Mouse (Mus musculus): Measurements from ENCODE around the gene Zfp865. TPM values are rescaled to one million over a fixed set of nuclear protein-coding genes. Genes with fewer than 3 reads are reported as not detected.
"Not testable (repeated sequence)": the region's sequence is repeated elsewhere in the genome, so short reads cannot be mapped to it uniquely, and the experiment has no call there.

The Zfp865 gene
- polyA plus RNA-seq, 1 experiment from 2014 or later = 7.3 TPM

DNA sequence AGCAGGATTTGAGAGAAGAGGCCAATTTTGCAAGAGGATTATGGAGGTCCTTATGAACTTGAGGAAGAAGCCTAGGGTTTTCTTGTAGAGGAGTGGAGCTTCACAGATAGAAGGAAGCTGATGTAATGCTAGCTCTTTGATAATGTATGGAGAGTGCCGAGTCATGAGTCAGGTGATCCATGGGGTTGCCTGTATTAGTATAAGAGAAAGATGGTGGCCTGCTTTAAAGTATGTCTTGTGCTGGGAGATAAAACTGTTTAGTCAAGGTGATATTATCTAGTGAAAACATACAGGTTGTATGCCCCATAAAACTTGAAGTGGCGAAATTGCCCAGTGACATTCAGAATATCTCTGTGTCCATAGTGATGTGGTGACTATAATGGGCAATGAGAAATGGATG is 56.8 kb downstream of the Zfp865 start:
- Histone ChIP-seq H3K4me1 (replicated peaks; ENCODE audit: control insufficient read depth, insufficient read depth, low read length) (no peaks in the 10 kb centered on the region), H3K27ac (ENCODE audit: low read depth, low read length) (no peak overlapping the region), H3K9me3 (ENCODE audit: control insufficient read depth, low read length) (no peaks in the 10 kb centered on the region), H3K36me3 (ENCODE audit: control insufficient read depth, insufficient read depth, low read length) (peaks cover 28% of the 10 kb centered on the region), H3K4me2 (ENCODE audit: low read depth, low read length, severe bottlenecking) (no peak overlapping the region), H3K4me3 (ENCODE audit: low read depth, low read length) (no peak overlapping the region), H3K9ac (ENCODE audit: low read length) (no peak overlapping the region), H3K27me3 (ENCODE audit: control insufficient read depth, insufficient read depth, low read length) (no peaks in the 10 kb centered on the region)
- no peak for ATAC-seq (replicated peaks; ENCODE audit: low FRiP score)
- WGBS = 92% methylated on average over 2 of the region's 2 CpGs
- no peak for DNase-seq (ENCODE audit: low spot score)

DNA sequence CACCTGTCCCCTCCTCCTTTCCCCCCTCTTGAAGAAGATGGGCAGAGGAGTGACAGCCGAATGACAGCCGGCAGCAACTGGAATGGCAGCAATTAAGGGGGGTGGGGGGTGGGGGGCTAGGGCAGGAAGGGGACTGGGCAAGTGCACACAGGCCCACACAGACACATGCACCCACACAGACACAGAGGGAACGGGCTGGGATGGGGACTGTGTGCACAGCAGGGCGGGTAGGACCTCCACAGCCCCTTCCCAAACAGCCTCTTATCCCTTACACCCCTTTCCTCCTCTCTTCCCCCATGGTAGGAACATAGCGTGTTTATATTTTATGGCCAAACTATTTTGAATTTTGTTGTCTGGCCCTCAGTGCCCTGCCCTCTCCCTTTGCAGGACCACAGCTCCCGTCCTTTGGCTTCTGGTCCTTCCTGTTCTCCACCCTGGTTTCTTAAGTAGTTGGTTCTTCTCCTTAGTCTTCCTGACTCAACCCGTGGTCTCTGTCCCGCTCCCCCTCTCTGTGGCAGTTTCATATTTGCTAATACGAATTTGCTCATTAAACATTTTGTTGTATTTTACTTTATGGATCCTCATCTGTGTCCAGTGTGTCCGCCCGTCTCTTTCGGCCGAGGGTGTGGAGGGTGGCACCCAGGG is 59.3 kb downstream of the Zfp865 start:
- 54% methylated on average over 10 of the region's 13 CpGs for WGBS
- not testable (repeated sequence) for H3K9me3 ChIP-seq (ENCODE audit: control insufficient read depth, low read length); DNase-seq (ENCODE audit: low spot score); H3K4me1 ChIP-seq (replicated peaks; ENCODE audit: control insufficient read depth, insufficient read depth, low read length); H3K27me3 ChIP-seq (ENCODE audit: control insufficient read depth, insufficient read depth, low read length)
- Histone ChIP-seq H3K9ac (ENCODE audit: low read length) (peak overlapping the region; percentile 35; the same call in 1 of the 2 replicates), H3K36me3 (ENCODE audit: control insufficient read depth, insufficient read depth, low read length) (peaks cover 17% of the 10 kb centered on the region), H3K27ac (ENCODE audit: low read depth, low read length) (peak overlapping the region; percentile 53; the same call in 1 of the 2 replicates), H3K4me3 (ENCODE audit: low read depth, low read length) (peak overlapping the region; percentile 96), H3K4me2 (ENCODE audit: low read depth, low read length, severe bottlenecking) (peak overlapping the region; percentile 87; the same call in 1 of the 2 replicates)
- peak; percentile 45 for ATAC-seq (replicated peaks; ENCODE audit: low FRiP score)

DNA sequence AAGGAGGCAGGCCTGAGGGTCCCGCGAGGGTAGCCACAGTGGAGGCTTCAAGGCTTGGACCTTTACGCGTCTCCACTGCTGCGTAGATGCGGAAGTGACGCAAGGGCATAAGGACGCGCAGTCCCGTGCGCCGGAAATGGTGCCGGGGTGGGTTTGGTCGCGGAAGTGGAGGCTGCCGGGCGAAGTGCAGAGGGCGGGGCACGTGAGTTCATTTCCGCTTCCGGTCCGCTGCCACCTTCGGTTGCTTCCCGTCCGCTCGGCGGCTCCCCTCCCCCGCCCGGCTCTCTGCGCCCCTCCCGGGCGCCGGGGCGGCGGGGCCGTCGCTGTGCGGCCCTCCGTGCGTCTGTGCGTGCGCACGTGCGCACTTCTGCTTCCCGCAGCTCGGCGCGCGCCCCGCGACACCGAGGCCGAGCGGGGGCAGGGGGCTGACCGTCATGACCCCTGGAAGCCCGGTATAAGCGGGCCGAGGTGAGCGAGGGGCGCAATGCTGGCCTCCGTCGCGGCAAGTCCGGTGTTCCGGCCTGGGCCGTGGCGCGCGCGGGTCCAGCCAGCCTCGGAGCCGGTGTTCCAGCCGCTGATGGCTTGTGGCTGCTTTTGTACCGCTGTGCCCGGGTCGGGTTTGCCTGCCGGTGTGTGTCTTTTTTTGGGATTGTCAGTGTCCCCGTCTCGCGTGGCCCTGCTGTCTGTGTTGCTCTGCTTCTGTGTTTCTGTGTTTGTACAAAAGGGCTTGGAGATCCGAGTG is 60.0 kb downstream of the Zfp865 start, which contains the start of gene Epn1:
Gene Epn1 (plus strand): TSS at position 226 of the 742 bp plus-strand sequence.
- Histone ChIP-seq H3K4me2 (ENCODE audit: low read depth, low read length, severe bottlenecking) (peak within 1 kb of the TSS; percentile 87), H3K36me3 (ENCODE audit: control insufficient read depth, insufficient read depth, low read length) (peaks cover 19% of the 10 kb centered on the region), H3K4me3 (ENCODE audit: low read depth, low read length) (peak within 1 kb of the TSS; percentile 96), H3K27me3 (ENCODE audit: control insufficient read depth, insufficient read depth, low read length) (no peaks in the 10 kb centered on the region), H3K27ac (ENCODE audit: low read depth, low read length) (peak within 1 kb of the TSS; percentile 76), H3K9ac (ENCODE audit: low read length) (peak within 1 kb of the TSS; percentile 95), H3K4me1 (replicated peaks; ENCODE audit: control insufficient read depth, insufficient read depth, low read length) (no peaks in the 10 kb centered on the region), H3K9me3 (ENCODE audit: control insufficient read depth, low read length) (no peaks in the 10 kb centered on the region)
- ATAC-seq (replicated peaks; ENCODE audit: low FRiP score) (peak; percentile 98), DNase-seq (ENCODE audit: low spot score) (peak; percentile 98)
- WGBS = under 1% methylated on average over 68 of the region's 81 CpGs

DNA sequence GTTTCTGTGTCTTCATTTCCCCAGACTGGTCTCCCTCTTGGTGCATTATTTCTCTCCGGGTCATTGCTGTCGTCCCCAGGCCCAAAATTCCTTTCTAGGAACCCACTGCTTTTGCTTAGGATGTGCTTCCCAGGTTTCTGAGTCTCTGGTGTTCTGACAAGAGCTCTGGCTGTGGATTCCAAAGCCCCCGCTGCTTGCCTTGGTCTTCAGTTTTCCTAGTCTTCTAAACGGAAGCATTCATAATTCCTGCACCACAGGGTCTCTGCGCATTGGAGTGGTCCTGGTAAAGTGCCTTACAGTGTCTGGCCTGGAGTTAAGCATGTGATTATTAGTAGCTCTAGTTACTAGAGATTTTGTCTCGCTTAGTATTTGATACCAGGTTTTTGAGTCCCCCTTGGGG is 60.6 kb downstream of the Zfp865 start:
- peak overlapping the region; percentile 87 for H3K4me2 ChIP-seq (ENCODE audit: low read depth, low read length, severe bottlenecking)
- H3K4me1 ChIP-seq (replicated peaks; ENCODE audit: control insufficient read depth, insufficient read depth, low read length) = no peaks in the 10 kb centered on the region
- H3K27ac ChIP-seq (ENCODE audit: low read depth, low read length) = 0 out of 2 replicates have a peak overlapping the region, but pooled peaks have one; percentile 76
- H3K4me3 ChIP-seq (ENCODE audit: low read depth, low read length) = peak overlapping the region; percentile 96
- H3K9me3 ChIP-seq (ENCODE audit: control insufficient read depth, low read length) = no peaks in the 10 kb centered on the region
- H3K9ac ChIP-seq (ENCODE audit: low read length) = peak overlapping the region; percentile 95
- WGBS = 22% methylated on average over 6 of the region's 6 CpGs
- peaks cover 19% of the 10 kb centered on the region for H3K36me3 ChIP-seq (ENCODE audit: control insufficient read depth, insufficient read depth, low read length)
- no peaks in the 10 kb centered on the region for H3K27me3 ChIP-seq (ENCODE audit: control insufficient read depth, insufficient read depth, low read length)
- DNase-seq (ENCODE audit: low spot score) = peak; percentile 48
- ATAC-seq (replicated peaks; ENCODE audit: low FRiP score) = no peak

DNA sequence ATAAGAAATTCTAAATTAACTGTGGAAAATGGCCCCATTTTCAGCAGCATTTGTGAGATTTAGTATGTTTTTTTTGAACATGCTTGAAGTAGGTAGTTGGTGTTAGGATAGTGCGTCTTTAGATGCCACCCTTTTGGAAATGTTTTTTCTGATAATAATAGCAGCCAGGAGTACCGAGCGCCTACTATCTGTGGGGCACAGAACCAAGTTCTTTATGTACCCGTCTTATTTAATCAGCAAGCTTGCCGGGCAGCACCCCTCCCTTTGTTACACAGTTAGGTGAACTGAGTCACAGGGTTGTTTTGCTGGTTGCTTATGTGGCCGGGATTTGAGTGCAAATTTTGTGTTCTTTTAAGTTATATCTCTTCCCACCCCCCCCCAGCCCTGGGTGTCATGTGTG is 61.1 kb downstream of the Zfp865 start:
- 80% methylated on average over 6 of the region's 6 CpGs for WGBS
- Histone ChIP-seq H3K4me3 (ENCODE audit: low read depth, low read length) (peak overlapping the region; percentile 96), H3K9ac (ENCODE audit: low read length) (no peak overlapping the region; the same call in 1 of the 2 replicates), H3K27ac (ENCODE audit: low read depth, low read length) (no peak overlapping the region), H3K9me3 (ENCODE audit: control insufficient read depth, low read length) (no peaks in the 10 kb centered on the region), H3K36me3 (ENCODE audit: control insufficient read depth, insufficient read depth, low read length) (peaks cover 19% of the 10 kb centered on the region), H3K4me1 (replicated peaks; ENCODE audit: control insufficient read depth, insufficient read depth, low read length) (no peaks in the 10 kb centered on the region), H3K4me2 (ENCODE audit: low read depth, low read length, severe bottlenecking) (peak overlapping the region; percentile 87; the same call in 1 of the 2 replicates), H3K27me3 (ENCODE audit: control insufficient read depth, insufficient read depth, low read length) (no peaks in the 10 kb centered on the region)
- DNase-seq (ENCODE audit: low spot score) = peak; percentile 46
- ATAC-seq (replicated peaks; ENCODE audit: low FRiP score) = no peak

- H3K4me2 ChIP-seq (ENCODE audit: low read depth, low read length, severe bottlenecking) = no peak overlapping the region
- no peaks in the 10 kb centered on the region for H3K9me3 ChIP-seq (ENCODE audit: control insufficient read depth, low read length)
- H3K36me3 ChIP-seq (ENCODE audit: control insufficient read depth, insufficient read depth, low read length) = peaks cover 12% of the 10 kb centered on the region; the same call in 1 of the 2 replicates
- no peak for DNase-seq (ENCODE audit: low spot score)
- no peaks in the 10 kb centered on the region for H3K4me1 ChIP-seq (replicated peaks; ENCODE audit: control insufficient read depth, insufficient read depth, low read length)
- no peak overlapping the region for H3K27ac ChIP-seq (ENCODE audit: low read depth, low read length)
- no peak for ATAC-seq (replicated peaks; ENCODE audit: low FRiP score)
- H3K27me3 ChIP-seq (ENCODE audit: control insufficient read depth, insufficient read depth, low read length) = no peaks in the 10 kb centered on the region
- WGBS = 91% methylated on average over 2 of the region's 2 CpGs
- peak overlapping the region; percentile 96; the same call in 1 of the 2 replicates for H3K4me3 ChIP-seq (ENCODE audit: low read depth, low read length)
- no peak overlapping the region for H3K9ac ChIP-seq (ENCODE audit: low read length)
Observed at GRCm38 (mm10) chr7:5081939-5082338, 61.8 kb downstream of the Zfp865 start.

DNA sequence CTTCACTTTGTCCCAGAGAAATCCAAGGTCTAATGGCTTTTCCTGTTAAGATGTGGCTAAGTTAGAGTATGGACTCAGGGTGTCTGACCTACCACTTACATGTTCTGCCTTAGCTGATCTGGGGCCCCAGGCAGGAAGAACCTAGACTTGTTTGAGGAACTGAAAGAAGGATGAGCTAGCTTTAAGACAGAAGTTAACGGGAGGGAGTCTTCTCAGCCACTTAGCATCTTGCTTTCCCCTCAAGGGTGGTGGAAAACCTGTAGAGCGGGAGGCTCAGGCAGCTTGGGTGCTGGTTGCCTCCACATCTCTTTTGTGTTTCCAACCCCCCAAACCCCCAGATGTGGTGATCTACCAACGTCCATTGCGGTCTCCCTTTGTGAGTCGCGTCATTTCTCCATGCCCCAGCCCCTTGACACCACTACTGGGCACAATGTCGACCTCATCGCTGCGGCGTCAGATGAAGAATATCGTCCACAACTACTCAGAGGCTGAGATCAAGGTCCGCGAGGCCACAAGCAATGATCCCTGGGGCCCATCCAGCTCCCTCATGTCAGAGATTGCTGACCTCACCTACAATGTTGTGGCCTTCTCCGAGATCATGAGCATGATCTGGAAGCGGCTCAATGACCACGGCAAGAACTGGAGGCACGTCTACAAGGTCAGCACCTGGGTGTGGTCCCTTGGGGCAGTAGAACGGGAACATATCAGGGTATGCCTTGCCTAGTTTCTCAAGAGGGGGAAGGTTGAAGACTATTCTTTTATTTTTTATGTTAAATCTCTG is 63.3 kb downstream of the Zfp865 start:
- ATAC-seq (replicated peaks; ENCODE audit: low FRiP score) = no peak
- no peak overlapping the region for H3K4me2 ChIP-seq (ENCODE audit: low read depth, low read length, severe bottlenecking)
- no peaks in the 10 kb centered on the region for H3K27me3 ChIP-seq (ENCODE audit: control insufficient read depth, insufficient read depth, low read length)
- peaks cover 5% of the 10 kb centered on the region; the same call in 1 of the 2 replicates for H3K36me3 ChIP-seq (ENCODE audit: control insufficient read depth, insufficient read depth, low read length)
- H3K4me3 ChIP-seq (ENCODE audit: low read depth, low read length) = no peak overlapping the region
- no peak overlapping the region for H3K9ac ChIP-seq (ENCODE audit: low read length)
- H3K4me1 ChIP-seq (replicated peaks; ENCODE audit: control insufficient read depth, insufficient read depth, low read length) = no peaks in the 10 kb centered on the region
- no peaks in the 10 kb centered on the region for H3K9me3 ChIP-seq (ENCODE audit: control insufficient read depth, low read length)
- no peak for DNase-seq (ENCODE audit: low spot score)
- WGBS = 95% methylated on average over 18 of the region's 18 CpGs
- H3K27ac ChIP-seq (ENCODE audit: low read depth, low read length) = no peak overlapping the region

DNA sequence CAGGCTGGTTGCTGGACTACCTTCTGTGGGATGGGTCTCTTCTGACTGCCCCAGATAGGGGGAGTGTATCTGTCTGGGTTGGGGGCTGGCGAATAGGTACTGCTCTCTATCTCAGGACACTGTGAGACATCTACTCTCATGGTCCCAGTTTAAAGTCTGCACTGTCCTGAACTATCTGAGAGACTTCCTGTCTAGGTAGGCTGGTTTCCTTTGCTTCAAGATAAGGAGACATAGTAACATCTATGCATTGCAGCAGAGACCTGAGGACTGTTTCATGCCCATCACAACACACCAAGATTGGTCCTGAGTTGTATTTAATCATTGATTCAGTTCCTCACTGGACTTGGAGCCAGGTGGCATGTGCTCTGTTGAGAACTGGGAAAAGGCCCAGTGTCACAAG is 65.3 kb downstream of the Zfp865 start:
- DNase-seq (ENCODE audit: low spot score) (no peak), ATAC-seq (replicated peaks; ENCODE audit: low FRiP score) (no peak)
- H3K4me2 ChIP-seq (ENCODE audit: low read depth, low read length, severe bottlenecking) = no peak overlapping the region
- H3K9me3 ChIP-seq (ENCODE audit: control insufficient read depth, low read length) = no peaks in the 10 kb centered on the region
- 88% methylated on average over 1 of the region's 1 CpGs for WGBS
- H3K36me3 ChIP-seq (ENCODE audit: control insufficient read depth, insufficient read depth, low read length) = peaks cover 2% of the 10 kb centered on the region; the same call in 1 of the 2 replicates
- no peak overlapping the region for H3K4me3 ChIP-seq (ENCODE audit: low read depth, low read length)
- no peaks in the 10 kb centered on the region for H3K27me3 ChIP-seq (ENCODE audit: control insufficient read depth, insufficient read depth, low read length)
- no peak overlapping the region for H3K27ac ChIP-seq (ENCODE audit: low read depth, low read length)
- H3K9ac ChIP-seq (ENCODE audit: low read length) = no peak overlapping the region
- no peaks in the 10 kb centered on the region for H3K4me1 ChIP-seq (replicated peaks; ENCODE audit: control insufficient read depth, insufficient read depth, low read length)

Measured in forebrain, embryonic 11.5 days (tissue).